Mouse (Mus musculus) ES-E14 (cell line): ENCODE results near the gene Vinac1.

Source experiments
- HCFC1 ChIP-seq: IDR thresholded peaks from 2 replicates; pipeline ENCODE4 v1.6.1; 2012; ENCODE audit warnings: low read length, inconsistent platforms, borderline replicate concordance; ENCODE audit not compliant: insufficient read depth
- MAFK ChIP-seq: IDR thresholded peaks from 2 replicates; pipeline ENCODE4 v1.6.1; 2014; ENCODE audit warnings: mild to moderate bottlenecking, low read depth, low read length, inconsistent platforms; ENCODE audit not compliant: insufficient read depth
- ZNF384 ChIP-seq: IDR thresholded peaks from 2 replicates; pipeline ENCODE4 v1.6.1; 2012; ENCODE audit warnings: low read depth, low read length, inconsistent platforms

GRCm38 (mm10) chr2:128984746-128985145, 63.2 kb downstream of the Vinac1 start:
- TF ChIP-seq ZNF384 (no peak), HCFC1 (no peak), MAFK (no peak)
